ENCODE assay signal across 8 mouse cellular contexts in the genomic region with DNA sequence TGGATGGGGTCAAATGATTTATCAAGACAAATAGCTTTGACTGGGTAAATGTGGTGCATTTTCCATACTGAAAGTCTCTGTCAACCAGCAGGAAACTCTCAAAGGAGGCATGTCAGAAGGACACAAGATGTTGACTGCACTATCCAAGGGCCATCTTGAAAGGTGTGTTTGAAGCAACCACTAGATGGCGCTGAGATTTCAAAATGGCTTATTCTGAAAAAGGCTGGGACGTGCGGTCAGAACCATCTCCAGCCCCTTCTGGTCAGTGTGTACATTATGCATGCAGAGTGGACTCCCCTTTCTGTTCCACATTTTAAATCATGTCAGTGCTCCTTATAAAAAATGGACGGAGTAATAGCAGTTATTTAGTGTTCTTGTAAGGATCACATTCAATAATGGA.
DNase-seq lines count a peak whose midpoint lies in the region; ATAC-seq lines count a peak whose summit lies in the region.

No protein-coding gene starts in this region.

- H3K27me3 ChIP-seq in heart, embryonic 10.5 days (ENCODE audit: insufficient read depth, poor library complexity, severe bottlenecking) = no peaks in the 10 kb centered on the region
- no peaks in the 10 kb centered on the region; the same call in 1 of the 2 replicates for H3K27me3 ChIP-seq in limb, embryonic 12.5 days

- 15% methylated on average over 4 of the region's 4 CpGs for WGBS in heart, embryonic 10.5 days
- WGBS in limb, embryonic 12.5 days = 8% methylated on average over 4 of the region's 4 CpGs

- intact Hi-C loops in heart, postnatal 14 days (cut with DNase I) = loop anchor here (5.0 kb wide), 1 partner anchor 1428 kb away; no protein-coding TSS in a partner anchor

- H3K27ac ChIP-seq in heart, embryonic 10.5 days = no peak overlapping the region
- no peak overlapping the region for H3K27ac ChIP-seq in limb, embryonic 12.5 days

- H3K9ac ChIP-seq in limb, embryonic 12.5 days (replicated peaks) = no peak overlapping the region

- peak; percentile 8 to 52 for DNase-seq in heart, postnatal 14 days
- no peak for DNase-seq in heart, embryonic 10.5 days (ENCODE audit: low spot score)
- DNase-seq in Muller cell, postnatal 12 days (ENCODE audit: inconsistent ontology term) = peak; percentile 45
- DNase-seq in embryo, embryonic 11.5 days (ENCODE audit: low read depth, low spot score) = peak; percentile 50
- DNase-seq in kidney, adult 9 months = peak; percentile 55
- peak; percentile 88 for DNase-seq in retina, embryonic 14.5 days (ENCODE audit: low spot score)
- no peak for DNase-seq in thymus, postnatal 4 days

- no peaks in the 10 kb centered on the region for H3K4me1 ChIP-seq in heart, embryonic 10.5 days
- H3K4me1 ChIP-seq in limb, embryonic 12.5 days (replicated peaks) = no peaks in the 10 kb centered on the region

- no peak overlapping the region for H3K4me3 ChIP-seq in heart, embryonic 10.5 days
- H3K4me3 ChIP-seq in limb, embryonic 12.5 days (replicated peaks) = no peak overlapping the region

- H3K9me3 ChIP-seq in heart, embryonic 10.5 days = no peaks in the 10 kb centered on the region
- H3K9me3 ChIP-seq in limb, embryonic 12.5 days = no peaks in the 10 kb centered on the region

- peak; percentile 73; the same call in 1 of the 2 replicates for ATAC-seq in limb, embryonic 12.5 days (ENCODE audit: insufficient number of reproducible peaks, insufficient read depth, low FRiP score, low TSS enrichment, low read depth)

- H3K4me2 ChIP-seq in limb, embryonic 12.5 days = no peak overlapping the region

- no peaks in the 10 kb centered on the region for H3K36me3 ChIP-seq in heart, embryonic 10.5 days
- H3K36me3 ChIP-seq in limb, embryonic 12.5 days = no peaks in the 10 kb centered on the region

Comparison
In these comparisons a context has a peak if more than half of its experiments do, and no peak if none do; other contexts are left out.
1. DNase-seq: peak in heart, postnatal 14 days (2 of 2), Muller cell, postnatal 12 days (single experiment), embryo, embryonic 11.5 days (single experiment), kidney, adult 9 months (single experiment) and retina, embryonic 14.5 days (single experiment); none in heart, embryonic 10.5 days (single experiment) and thymus, postnatal 4 days (single experiment).